Mouse (Mus musculus): ENCODE data around the gene Vps11. TPM values are rescaled to one million over a fixed set of nuclear protein-coding genes. Genes with fewer than 3 reads are reported as not detected.
"Not testable (repeated sequence)": the region's sequence is repeated elsewhere in the genome, so short reads cannot be mapped to it uniquely, and the experiment has no call there.

Gene Vps11
- total RNA-seq, 2 experiments from 2014 or later, result 21.1 to 25.8 TPM

DNA sequence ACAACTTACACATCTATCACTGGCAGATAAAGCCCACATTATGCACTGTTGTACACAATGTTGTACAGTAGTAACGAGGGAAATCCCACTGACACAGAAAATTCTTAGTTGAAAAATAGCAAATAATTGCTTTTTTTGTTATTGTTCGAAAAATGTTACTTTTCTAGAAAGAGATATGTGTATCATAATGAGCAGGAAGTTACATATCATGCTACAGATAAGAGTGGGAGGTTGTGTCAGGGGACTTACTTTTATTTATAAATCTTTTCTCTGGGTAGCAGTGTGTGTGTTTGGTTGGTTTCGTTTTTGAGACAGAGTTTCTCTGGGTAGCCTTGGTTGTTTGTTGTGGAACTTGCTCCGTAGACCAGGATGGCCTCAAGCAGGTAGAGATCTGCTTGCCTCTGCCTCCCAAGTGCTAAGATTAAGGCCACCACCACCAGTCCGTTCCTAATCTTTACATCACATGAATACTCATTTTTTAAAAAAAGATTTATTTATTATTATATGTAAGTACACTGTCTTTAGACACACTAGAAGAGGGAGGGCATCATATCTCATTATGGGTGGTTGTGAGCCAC lies 16.8 kb upstream of the Vps11 start:
- ATAC-seq (replicated peaks; ENCODE audit: poor library complexity, severe bottlenecking), result no peak

DNA sequence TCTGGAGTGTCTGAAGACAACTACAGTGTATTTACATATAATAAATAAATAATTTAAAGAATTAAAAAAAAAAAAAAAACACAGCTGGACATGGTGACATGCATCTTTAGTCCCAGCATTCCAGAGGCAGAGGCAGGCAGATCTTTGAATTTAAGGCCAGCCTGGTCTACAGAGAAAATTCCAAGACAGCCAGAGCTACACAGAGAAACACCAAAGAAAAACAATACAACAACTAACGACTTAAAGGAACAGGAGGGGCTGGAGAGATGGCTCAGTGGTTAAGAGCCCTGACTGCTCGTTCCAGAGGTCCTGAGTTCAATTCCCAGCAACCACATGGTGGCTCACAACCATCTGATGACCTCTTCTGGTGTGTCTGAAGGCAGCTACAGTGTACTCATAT lies 15.9 kb upstream of the Vps11 start:
- ATAC-seq (replicated peaks; ENCODE audit: poor library complexity, severe bottlenecking), result not testable (repeated sequence)

DNA sequence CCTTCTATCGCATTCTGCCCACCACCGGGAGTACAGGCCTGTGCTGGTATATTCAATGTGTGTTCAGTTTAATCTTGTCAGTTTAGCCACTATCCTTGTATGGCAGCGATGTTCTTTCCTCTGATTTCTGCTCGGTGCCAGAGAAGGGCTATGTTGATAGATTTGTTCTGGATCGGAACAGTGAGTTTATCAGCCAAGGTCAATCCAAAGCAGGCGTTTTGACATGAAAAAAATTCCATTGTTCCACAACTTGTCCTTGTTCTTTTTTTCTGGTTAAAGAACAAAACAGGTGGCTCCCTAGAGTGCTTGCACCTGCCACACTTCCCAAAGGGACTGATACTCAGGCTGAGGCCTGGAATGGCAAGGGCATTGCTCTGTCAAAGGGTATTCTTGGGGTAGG lies 14.7 kb upstream of the Vps11 start:
- ATAC-seq (replicated peaks; ENCODE audit: poor library complexity, severe bottlenecking), result no peak

DNA sequence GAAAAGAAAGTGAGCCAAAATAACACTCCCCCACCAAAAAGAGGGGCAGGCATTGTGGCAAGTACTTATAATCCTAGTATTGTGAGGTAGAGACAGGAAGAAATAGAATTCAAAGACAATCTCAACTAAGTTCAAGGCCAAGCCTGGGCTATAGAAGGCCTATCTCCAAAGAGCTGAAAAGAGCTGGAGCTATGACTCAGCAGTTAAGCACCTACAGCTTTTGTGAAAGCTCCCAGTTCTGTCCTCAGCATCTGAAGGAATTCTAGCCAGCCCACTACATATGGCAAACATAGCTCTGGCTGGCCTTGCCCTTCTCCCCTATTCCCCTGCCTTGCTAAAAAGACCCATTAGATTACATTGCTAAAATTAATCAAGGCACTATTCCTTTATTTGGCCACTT lies 11.9 kb upstream of the Vps11 start:
- ATAC-seq (replicated peaks; ENCODE audit: poor library complexity, severe bottlenecking), result no peak

DNA sequence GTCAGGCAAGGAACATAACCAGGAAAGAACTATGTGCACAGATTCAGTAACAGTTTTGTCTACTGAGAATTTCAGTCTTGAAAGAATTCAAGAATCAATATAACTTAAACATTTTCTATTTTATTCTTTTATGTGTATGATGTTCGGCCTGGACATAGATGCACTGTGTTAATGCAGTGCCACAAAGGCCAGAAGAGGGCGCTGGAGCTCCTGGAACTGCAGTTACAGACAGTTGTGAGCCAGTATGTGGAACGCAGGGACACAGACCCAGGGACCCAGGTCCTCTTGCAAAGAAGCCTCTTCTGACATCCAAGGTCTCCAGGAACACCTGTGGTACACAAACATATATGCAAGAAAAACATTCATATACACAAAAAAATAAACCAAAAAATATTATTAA lies 3.0 kb upstream of the Vps11 start:
- ATAC-seq (replicated peaks; ENCODE audit: poor library complexity, severe bottlenecking), result 0 out of 2 replicates have a peak, but pooled peaks have one; percentile 39

DNA sequence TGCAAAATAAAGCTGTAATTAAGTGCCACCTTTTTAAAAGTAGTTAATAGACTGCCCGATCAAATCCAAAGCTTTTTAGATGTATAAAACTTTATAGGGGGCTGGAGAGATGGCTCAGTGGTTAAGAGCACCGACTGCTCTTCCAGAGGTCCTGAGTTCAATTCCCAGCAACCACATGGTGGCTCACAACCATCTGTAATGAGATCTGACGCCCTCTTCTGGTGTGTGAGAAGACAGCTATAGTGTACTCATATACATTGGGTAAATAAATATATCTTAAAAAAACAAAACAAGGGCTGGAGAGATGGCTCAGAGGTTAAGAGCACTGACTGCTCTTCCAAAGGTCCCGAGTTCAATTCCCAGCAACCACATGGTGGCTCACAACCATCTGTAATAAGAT lies 461 bp upstream of the Vps11 start:
- ATAC-seq (replicated peaks; ENCODE audit: poor library complexity, severe bottlenecking), result not testable (repeated sequence)

DNA sequence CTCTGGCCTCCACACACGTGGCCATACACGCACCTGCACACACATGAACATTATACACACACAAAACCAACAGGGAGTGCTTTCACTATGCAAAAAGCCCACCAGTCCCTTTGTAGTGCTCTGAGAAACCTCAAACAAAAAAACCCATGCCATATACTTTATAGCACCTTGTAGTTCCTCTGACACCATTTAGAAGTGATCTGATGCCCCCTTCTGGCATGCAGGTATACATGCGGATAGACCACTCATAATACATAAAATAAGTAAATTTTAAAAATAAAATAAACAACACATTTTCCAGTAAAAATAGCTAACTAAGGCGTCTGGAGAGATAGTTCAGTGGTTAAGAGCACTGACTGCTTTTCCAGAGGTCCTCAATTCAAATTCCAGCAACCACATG lies 4.3 kb downstream of the Vps11 start:
- 0 out of 2 replicates have a peak, but pooled peaks have one; percentile 36 for ATAC-seq (replicated peaks; ENCODE audit: poor library complexity, severe bottlenecking)

DNA sequence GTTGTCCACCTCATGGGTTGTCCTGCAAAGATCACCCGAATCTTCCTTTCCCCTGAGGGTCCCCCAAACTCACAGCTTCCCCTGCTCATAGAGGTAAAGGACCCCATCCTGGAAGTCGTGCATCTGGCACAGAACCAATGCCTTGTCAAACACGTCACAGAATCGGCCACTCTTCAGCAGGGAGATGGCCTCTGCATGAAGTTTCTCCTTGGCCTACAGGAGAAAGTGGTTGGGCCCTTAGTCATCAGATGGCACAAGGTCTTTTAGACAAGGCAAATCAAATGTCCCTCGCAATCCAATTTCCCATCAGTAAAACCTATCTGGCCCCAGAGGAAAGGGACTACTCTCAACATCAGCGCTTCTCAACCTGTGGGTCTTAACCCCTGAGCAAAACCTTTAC lies 8.3 kb downstream of the Vps11 start:
- ATAC-seq (replicated peaks; ENCODE audit: poor library complexity, severe bottlenecking), result no peak

DNA sequence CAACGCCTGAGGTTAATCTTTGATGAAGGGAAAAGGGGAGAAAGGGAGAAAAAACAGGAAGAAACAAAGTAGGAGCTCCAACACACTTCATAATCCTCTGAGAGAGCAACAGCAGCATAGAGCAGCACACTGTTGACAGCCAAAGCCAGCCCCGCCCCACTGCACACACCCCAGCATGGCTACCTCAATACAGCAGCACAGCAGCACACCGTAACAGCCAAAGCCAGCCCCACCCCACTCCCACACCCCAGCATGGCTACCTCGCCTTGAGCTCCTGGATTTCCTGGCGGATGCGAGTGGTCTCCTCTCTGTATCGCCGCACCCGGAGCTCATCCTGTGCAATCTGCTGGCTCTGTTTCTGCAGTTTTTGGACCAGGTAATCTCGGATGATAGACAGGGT lies 9.1 kb downstream of the Vps11 start:
- ATAC-seq (replicated peaks; ENCODE audit: poor library complexity, severe bottlenecking), result no peak

DNA sequence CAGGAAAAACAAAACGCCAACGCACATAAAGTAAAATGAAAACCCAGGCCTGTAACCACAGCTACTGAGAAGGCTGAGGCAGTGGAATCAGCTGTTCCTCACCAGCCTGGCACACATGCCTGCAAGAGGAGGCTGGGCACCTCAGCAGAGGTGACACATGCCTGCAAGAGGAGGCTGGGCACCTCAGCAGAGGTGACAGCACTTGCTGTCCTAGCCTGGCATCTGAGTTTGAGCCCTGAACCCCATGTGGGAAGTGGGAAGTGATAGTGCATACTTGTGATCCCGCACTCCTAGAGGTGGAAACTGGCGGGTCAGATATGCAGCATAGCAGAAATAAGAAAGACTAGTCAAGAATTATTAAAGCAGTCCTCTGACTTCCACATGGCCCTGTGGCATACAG lies 10.1 kb downstream of the Vps11 start:
- no peak for ATAC-seq (replicated peaks; ENCODE audit: poor library complexity, severe bottlenecking)

DNA sequence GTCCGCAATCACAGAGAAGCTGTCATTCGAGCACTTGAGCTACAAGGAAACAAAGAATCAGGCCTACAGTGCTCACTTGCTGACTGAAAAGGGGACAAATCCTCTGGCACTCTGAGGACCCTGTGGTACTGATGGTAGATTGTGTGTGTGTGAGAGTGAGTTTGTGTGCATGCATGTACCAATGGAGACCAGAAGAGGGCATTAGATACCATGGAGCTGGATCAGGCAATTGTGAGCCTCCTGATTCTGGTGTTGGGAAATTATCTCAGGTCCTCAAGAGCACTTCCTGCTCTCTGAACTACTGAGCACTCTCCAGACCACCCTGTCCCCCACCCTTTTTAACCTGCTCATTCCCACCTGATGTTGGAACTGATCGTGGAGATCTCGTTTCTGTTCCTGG lies 12.9 kb downstream of the Vps11 start:
- ATAC-seq (replicated peaks; ENCODE audit: poor library complexity, severe bottlenecking), result 0 out of 2 replicates have a peak, but pooled peaks have one; percentile 8

DNA sequence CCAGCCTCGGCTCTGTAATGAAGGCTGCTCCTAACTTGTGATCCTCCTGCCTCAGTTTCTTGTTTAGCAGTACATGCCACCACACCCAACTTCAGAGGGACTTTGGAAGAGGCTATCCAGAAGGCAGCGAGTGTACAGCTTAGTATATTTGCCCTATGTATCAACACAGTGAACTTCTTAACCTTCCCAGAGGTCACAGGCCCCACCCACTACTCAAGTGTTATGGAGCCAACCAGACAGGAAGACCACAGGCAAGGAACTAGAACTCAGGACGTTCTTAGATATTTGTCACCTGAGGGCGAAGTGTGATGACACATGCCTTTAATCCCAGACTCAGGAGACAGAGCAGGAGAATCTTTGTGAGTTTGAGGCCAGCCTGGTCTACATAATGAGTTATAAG lies 13.8 kb downstream of the Vps11 start:
- ATAC-seq (replicated peaks; ENCODE audit: poor library complexity, severe bottlenecking), result no peak

DNA sequence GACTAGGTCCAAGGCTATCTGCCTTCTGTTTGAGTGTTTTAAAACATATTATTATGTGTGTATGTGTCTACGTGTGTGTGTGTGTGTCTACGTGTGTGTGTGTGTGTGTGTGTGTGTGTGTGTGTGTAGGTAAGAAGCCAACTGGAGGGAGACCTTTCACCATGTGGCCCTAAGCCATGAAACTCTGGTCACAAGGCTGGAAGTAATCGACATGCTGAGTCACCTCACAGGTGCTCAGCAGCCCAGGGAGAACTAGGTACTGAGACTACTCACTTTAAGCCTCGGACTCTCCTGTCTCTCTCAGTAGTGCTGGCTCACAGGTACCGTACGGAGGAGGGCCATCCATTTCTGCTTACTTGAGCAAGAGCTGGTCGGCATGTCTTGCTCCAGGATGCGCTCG lies 14.3 kb downstream of the Vps11 start:
- no peak for ATAC-seq (replicated peaks; ENCODE audit: poor library complexity, severe bottlenecking)

DNA sequence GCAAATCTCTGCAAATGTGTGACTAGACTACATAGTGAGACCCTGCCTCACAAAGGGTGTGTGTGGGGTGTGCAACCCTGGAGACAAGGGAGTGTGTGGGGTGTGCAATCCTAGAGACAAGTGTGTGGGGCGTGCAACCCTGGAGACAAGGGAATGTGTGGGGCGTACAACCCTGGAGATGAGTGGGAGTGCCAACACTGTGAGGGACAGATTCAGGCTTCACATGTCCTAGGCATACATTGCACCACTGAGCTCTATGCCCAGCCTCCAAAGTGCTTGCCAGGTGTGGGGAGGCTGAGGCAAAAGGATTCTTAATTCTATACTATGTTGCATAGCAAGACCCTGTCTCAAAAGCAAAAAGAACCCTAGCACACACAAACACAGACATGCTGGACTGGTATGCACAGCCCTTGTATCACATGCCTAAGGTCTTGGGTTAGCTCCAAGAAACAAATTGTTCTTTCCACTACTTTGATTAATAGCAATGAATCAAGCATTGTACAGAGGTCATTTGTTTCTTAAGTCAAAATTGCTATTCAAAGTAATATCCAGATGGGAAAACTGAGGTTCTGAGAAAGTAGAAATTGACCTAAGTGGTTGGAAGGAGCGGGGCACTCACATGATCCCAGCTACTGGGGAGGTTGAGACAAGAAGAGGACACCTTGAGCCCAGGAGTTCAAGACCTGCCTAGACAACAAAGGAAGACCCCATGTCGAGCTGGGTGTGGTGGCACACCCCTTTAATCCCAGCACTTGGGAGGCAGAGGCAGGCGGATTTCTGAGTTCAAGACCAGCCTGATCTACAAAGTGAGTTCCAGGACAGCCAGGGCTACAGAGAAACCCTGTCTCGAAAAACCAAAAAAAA lies 15.7 kb downstream of the Vps11 start:
- no peak for ATAC-seq (replicated peaks; ENCODE audit: poor library complexity, severe bottlenecking)

DNA sequence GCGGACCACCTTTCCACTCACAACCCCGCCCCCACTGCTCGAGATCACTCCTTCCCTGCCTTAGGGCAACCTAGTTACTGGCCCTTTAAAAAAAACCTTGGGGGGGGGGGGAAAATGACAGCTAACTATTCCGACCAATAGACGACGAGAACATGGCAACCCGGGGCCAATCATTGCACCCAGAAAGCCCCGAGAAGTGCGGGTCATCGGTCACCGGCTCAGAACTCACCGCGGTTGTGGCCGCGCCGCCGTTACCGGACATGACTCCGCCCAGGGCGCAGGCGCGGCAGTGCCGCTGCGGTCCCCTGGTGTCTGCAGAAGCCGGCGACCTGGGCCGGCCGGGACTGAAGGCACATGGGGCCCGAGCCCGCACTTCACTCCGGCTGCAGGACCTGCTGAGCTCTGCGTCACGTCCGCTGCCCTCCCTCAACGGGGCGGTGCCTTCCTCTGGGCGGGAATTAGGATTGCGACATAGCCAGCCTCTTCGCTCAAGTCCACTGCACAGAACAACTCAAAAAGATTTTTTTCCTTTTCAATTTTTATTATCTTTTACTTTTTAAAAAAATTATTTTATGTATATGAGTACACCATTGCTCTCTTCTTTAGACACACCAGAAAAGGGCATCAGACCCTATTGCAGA lies 17.6 kb downstream of the Vps11 start, which contains the start of gene Hmbs:
Hmbs (minus strand) TSS at position 448 of the 641 bp plus-strand sequence.
- ATAC-seq (replicated peaks; ENCODE audit: poor library complexity, severe bottlenecking), result peak; percentile 89

DNA sequence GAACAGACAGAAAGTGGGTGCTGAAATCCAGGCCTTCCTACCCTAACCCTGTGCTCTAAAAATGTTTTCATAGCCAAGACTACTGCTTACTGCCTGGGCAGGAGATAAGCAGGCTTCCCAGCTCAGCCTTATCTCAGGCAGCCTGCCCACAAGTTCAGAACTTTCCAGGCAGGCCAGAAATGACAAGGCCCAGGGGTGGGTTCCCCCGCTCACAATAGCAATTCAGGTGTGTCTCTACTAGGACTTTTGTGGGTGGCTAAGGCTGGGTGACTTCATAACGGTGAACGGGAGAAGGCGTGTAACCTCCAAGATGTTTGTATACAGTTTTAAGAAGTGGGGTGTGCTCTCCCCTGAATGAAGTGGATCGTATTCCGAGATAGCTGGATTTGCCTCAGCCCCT lies 18.2 kb downstream of the Vps11 start:
- ATAC-seq (replicated peaks; ENCODE audit: poor library complexity, severe bottlenecking), result no peak

DNA sequence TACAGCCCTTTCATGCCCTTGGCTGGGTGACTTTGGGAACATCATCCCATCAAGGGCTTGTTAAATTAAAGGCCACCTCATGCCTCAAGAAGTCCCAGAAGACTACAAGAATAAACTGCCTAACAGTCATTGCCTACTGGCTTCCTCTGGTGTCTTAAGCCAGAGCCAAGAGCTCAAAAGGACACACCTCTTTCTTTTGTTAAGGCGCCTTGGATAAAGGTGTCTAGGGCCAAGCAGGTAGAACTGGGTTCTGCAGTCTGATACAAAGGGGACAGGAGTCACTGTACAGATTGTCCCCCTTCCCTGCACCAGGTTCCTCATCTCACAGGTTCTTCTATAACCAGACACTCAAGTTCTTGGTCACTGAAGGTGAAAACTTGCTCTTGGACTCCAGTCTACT lies 18.9 kb downstream of the Vps11 start:
- no peak for ATAC-seq (replicated peaks; ENCODE audit: poor library complexity, severe bottlenecking)

DNA sequence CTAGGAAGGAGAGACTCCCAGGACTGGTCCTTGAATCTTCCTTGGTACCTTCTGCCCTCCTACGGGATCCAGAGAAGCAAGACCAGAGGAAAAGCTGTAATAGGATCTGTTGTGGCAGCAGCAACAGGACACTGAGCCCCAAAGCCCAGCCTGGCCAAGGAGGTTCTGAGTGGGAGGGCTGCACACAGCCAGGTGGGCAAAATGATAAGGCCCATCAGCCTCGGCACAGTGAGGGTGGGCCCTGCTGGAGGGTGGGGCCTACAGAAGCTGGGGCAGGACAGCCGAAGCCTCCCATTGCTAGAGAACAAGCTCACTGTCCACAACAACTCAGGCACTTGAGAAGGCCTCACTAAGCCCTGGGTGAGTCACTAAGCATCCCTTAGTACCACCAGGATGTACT lies 19.3 kb downstream of the Vps11 start:
- ATAC-seq (replicated peaks; ENCODE audit: poor library complexity, severe bottlenecking), result no peak

DNA sequence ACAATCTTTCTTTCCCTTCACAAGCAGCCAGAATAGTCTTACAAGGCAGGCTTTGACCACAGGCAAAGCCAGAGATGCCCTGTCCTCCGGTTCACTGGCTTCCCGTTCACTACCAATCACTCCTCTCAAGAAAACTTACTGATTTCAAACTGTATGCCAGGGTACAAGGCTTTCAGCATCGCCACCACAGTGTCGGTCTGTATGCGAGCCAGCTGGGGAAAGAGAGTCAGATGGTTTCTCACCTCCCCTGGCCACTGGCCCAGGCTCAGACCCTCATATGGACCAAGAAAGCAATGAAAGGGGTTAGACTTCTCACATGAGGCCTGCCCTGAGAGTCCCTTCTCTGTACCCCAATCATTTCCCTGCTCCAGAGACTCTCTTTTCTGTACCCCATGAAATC lies 20.0 kb downstream of the Vps11 start:
- ATAC-seq (replicated peaks; ENCODE audit: poor library complexity, severe bottlenecking), result no peak

DNA sequence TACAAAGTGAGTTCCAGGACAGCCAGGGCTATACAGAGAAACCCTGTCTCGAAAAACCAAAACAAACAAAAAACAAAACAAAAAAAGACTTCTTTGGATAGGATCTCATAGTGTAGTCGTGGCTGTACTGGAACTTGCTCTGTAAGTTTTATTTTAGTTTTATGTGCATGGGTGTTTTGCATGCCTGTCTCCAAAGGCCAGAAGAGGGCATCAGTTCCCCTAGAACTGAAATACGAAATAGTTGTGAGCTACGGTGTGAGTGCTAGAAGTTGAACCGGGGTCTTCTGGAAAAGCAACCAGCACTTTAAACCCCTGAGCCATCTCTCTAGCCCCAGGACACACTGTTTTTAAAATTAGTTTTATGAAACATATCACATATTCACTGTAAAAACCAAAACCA lies 22.9 kb downstream of the Vps11 start:
- ATAC-seq (replicated peaks; ENCODE audit: poor library complexity, severe bottlenecking), result no peak

DNA sequence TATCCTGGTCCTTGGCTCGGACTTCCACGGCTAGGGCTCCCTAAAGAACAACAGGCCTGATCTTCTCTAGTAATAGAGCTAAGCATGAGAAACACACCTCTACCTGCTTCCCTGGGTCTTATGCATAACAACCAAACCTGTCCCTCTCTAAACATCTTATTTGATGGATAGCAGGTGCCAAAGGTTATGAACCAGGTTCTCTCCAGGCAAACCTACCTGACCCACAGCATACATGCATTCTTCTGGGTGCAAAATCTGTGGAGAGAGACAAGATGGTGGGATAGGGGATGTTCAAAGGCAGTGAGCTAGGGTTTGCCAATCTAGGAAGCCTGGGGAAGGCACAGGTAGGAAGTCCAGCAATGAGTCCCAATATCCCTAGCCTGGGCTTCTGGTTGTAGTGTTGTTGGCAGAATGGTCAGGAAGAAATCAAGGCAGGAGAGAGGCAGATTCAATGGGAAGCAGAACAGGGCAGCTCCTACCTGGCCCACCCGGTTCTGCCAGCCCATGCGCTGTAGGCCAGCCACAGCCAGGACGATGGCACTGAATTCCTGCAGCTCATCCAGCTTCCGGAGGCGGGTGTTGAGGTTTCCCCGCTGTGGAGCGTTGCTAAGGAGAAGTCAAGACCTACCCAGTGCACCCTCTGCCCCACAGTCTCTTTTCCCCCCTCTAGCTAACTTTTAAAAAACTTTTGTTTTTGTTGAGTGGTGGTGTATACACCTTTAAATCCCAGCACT lies 23.9 kb downstream of the Vps11 start:
- ATAC-seq (replicated peaks; ENCODE audit: poor library complexity, severe bottlenecking), result no peak

Measured in granulocyte monocyte progenitor cell, adult 5-6 weeks (primary cell).